Mouse (Mus musculus): Measurements from ENCODE around the gene Vtn. TPM values are rescaled to one million over a fixed set of nuclear protein-coding genes. Genes with fewer than 3 reads are reported as not detected.

The Vtn gene
- 977 and 1,120 TPM in 2 replicates for polyA plus RNA-seq (2015; fragmentation: Nextera tagmentation; extraction: Ambion mirVana)

- Histone ChIP-seq H3K27me3 (ENCODE audit: control insufficient read depth, insufficient read depth, low read depth, low read length) (peaks cover 49% of the 10 kb centered on the region), H3K9ac (ENCODE audit: low read depth, low read length) (peak within 1 kb of the TSS; percentile 50), H3K9me3 (replicated peaks; ENCODE audit: control insufficient read depth, low read length) (no peaks in the 10 kb centered on the region), H3K4me1 (ENCODE audit: control insufficient read depth, low read depth, low read length) (peaks cover 13% of the 10 kb centered on the region), H3K36me3 (ENCODE audit: control insufficient read depth, insufficient read depth) (no peaks in the 10 kb centered on the region), H3K4me3 (ENCODE audit: low read depth, low read length) (peak within 1 kb of the TSS; percentile 56), H3K4me2 (ENCODE audit: low read depth, low read length) (peak within 1 kb of the TSS; percentile 57), H3K27ac (ENCODE audit: low read length) (peak within 1 kb of the TSS; percentile 77)
- peak; percentile 57 for ATAC-seq (ENCODE audit: low read depth)
- 50% methylated on average over 7 of the region's 7 CpGs for WGBS (ENCODE audit: insufficient replicate concordance)
Measured at GRCm38 (mm10) chr11:78499004-78499403, at the start of gene Vtn. Gene Vtn (plus strand): TSS chr11:78499091.

- Histone ChIP-seq H3K27ac (ENCODE audit: low read length) (no peak overlapping the region), H3K9me3 (replicated peaks; ENCODE audit: control insufficient read depth, low read length) (no peaks in the 10 kb centered on the region), H3K36me3 (ENCODE audit: control insufficient read depth, insufficient read depth) (no peaks in the 10 kb centered on the region), H3K4me1 (ENCODE audit: control insufficient read depth, low read depth, low read length) (no peaks in the 10 kb centered on the region), H3K4me3 (ENCODE audit: low read depth, low read length) (no peak overlapping the region), H3K4me2 (ENCODE audit: low read depth, low read length) (no peak overlapping the region), H3K9ac (ENCODE audit: low read depth, low read length) (no peak overlapping the region), H3K27me3 (ENCODE audit: control insufficient read depth, insufficient read depth, low read depth, low read length) (no peaks in the 10 kb centered on the region)
- WGBS (ENCODE audit: insufficient replicate concordance) = 18% methylated on average over 2 of the region's 2 CpGs
- no peak for ATAC-seq (ENCODE audit: low read depth)
Measured at GRCm38 (mm10) chr11:78450337-78450736, 48.6 kb upstream of the Vtn start.

GRCm38 (mm10) chr11:78453675-78454074, 45.2 kb upstream of the Vtn start:
- 15% methylated on average over 4 of the region's 4 CpGs for WGBS (ENCODE audit: insufficient replicate concordance)
- Histone ChIP-seq H3K9me3 (replicated peaks; ENCODE audit: control insufficient read depth, low read length) (no peaks in the 10 kb centered on the region), H3K9ac (ENCODE audit: low read depth, low read length) (no peak overlapping the region), H3K4me1 (ENCODE audit: control insufficient read depth, low read depth, low read length) (no peaks in the 10 kb centered on the region; the same call in 1 of the 2 replicates), H3K27ac (ENCODE audit: low read length) (no peak overlapping the region), H3K4me2 (ENCODE audit: low read depth, low read length) (no peak overlapping the region), H3K4me3 (ENCODE audit: low read depth, low read length) (no peak overlapping the region), H3K36me3 (ENCODE audit: control insufficient read depth, insufficient read depth) (no peaks in the 10 kb centered on the region), H3K27me3 (ENCODE audit: control insufficient read depth, insufficient read depth, low read depth, low read length) (no peaks in the 10 kb centered on the region; the same call in 1 of the 2 replicates)
- no peak for ATAC-seq (ENCODE audit: low read depth)

- WGBS (ENCODE audit: insufficient replicate concordance) = 59% methylated on average over 7 of the region's 7 CpGs
- Histone ChIP-seq H3K36me3 (ENCODE audit: control insufficient read depth, insufficient read depth) (no peaks in the 10 kb centered on the region), H3K4me2 (ENCODE audit: low read depth, low read length) (no peak overlapping the region), H3K9me3 (replicated peaks; ENCODE audit: control insufficient read depth, low read length) (no peaks in the 10 kb centered on the region), H3K27ac (ENCODE audit: low read length) (no peak overlapping the region), H3K27me3 (ENCODE audit: control insufficient read depth, insufficient read depth, low read depth, low read length) (no peaks in the 10 kb centered on the region; the same call in 1 of the 2 replicates), H3K9ac (ENCODE audit: low read depth, low read length) (no peak overlapping the region), H3K4me3 (ENCODE audit: low read depth, low read length) (no peak overlapping the region), H3K4me1 (ENCODE audit: control insufficient read depth, low read depth, low read length) (no peaks in the 10 kb centered on the region; the same call in 1 of the 2 replicates)
- no peak for ATAC-seq (ENCODE audit: low read depth)
Measured at GRCm38 (mm10) chr11:78454276-78454675, 44.6 kb upstream of the Vtn start.

- H3K27ac ChIP-seq (ENCODE audit: low read length) = no peak overlapping the region
- no peaks in the 10 kb centered on the region for H3K36me3 ChIP-seq (ENCODE audit: control insufficient read depth, insufficient read depth)
- no peak for ATAC-seq (ENCODE audit: low read depth)
- H3K27me3 ChIP-seq (ENCODE audit: control insufficient read depth, insufficient read depth, low read depth, low read length) = no peaks in the 10 kb centered on the region; the same call in 1 of the 2 replicates
- H3K4me2 ChIP-seq (ENCODE audit: low read depth, low read length) = no peak overlapping the region
- 29% methylated on average over 5 of the region's 5 CpGs for WGBS (ENCODE audit: insufficient replicate concordance)
- H3K9ac ChIP-seq (ENCODE audit: low read depth, low read length) = no peak overlapping the region
- H3K9me3 ChIP-seq (replicated peaks; ENCODE audit: control insufficient read depth, low read length) = no peaks in the 10 kb centered on the region
- H3K4me3 ChIP-seq (ENCODE audit: low read depth, low read length) = no peak overlapping the region
- no peaks in the 10 kb centered on the region; the same call in 1 of the 2 replicates for H3K4me1 ChIP-seq (ENCODE audit: control insufficient read depth, low read depth, low read length)
Measured at GRCm38 (mm10) chr11:78455308-78455707, 43.6 kb upstream of the Vtn start.

- H3K4me2 ChIP-seq (ENCODE audit: low read depth, low read length) = no peak overlapping the region
- no peak overlapping the region for H3K4me3 ChIP-seq (ENCODE audit: low read depth, low read length)
- no peaks in the 10 kb centered on the region for H3K36me3 ChIP-seq (ENCODE audit: control insufficient read depth, insufficient read depth)
- H3K27ac ChIP-seq (ENCODE audit: low read length) = no peak overlapping the region
- peaks cover 4% of the 10 kb centered on the region for H3K4me1 ChIP-seq (ENCODE audit: control insufficient read depth, low read depth, low read length)
- H3K27me3 ChIP-seq (ENCODE audit: control insufficient read depth, insufficient read depth, low read depth, low read length) = no peaks in the 10 kb centered on the region; the same call in 1 of the 2 replicates
- H3K9ac ChIP-seq (ENCODE audit: low read depth, low read length) = no peak overlapping the region
- WGBS (ENCODE audit: insufficient replicate concordance) = 62% methylated on average over 17 of the region's 17 CpGs
- ATAC-seq (ENCODE audit: low read depth) = no peak
- H3K9me3 ChIP-seq (replicated peaks; ENCODE audit: control insufficient read depth, low read length) = peaks cover 4% of the 10 kb centered on the region; the same call in 1 of the 2 replicates
Measured at GRCm38 (mm10) chr11:78458740-78459139, 40.2 kb upstream of the Vtn start.

- H3K4me2 ChIP-seq (ENCODE audit: low read depth, low read length) = no peak overlapping the region
- H3K4me1 ChIP-seq (ENCODE audit: control insufficient read depth, low read depth, low read length) = peaks cover 24% of the 10 kb centered on the region
- peaks cover 4% of the 10 kb centered on the region; the same call in 1 of the 2 replicates for H3K9me3 ChIP-seq (replicated peaks; ENCODE audit: control insufficient read depth, low read length)
- no peak overlapping the region for H3K27ac ChIP-seq (ENCODE audit: low read length)
- ATAC-seq (ENCODE audit: low read depth) = no peak
- no peaks in the 10 kb centered on the region for H3K27me3 ChIP-seq (ENCODE audit: control insufficient read depth, insufficient read depth, low read depth, low read length)
- no peaks in the 10 kb centered on the region for H3K36me3 ChIP-seq (ENCODE audit: control insufficient read depth, insufficient read depth)
- WGBS (ENCODE audit: insufficient replicate concordance) = 60% methylated on average over 1 of the region's 1 CpGs
- H3K9ac ChIP-seq (ENCODE audit: low read depth, low read length) = no peak overlapping the region
- H3K4me3 ChIP-seq (ENCODE audit: low read depth, low read length) = no peak overlapping the region
Measured at GRCm38 (mm10) chr11:78461894-78462293, 37.0 kb upstream of the Vtn start.

- H3K4me3 ChIP-seq (ENCODE audit: low read depth, low read length) = no peak overlapping the region
- no peak for ATAC-seq (ENCODE audit: low read depth)
- no peaks in the 10 kb centered on the region for H3K36me3 ChIP-seq (ENCODE audit: control insufficient read depth, insufficient read depth)
- peaks cover 4% of the 10 kb centered on the region; the same call in 1 of the 2 replicates for H3K9me3 ChIP-seq (replicated peaks; ENCODE audit: control insufficient read depth, low read length)
- whole genome bisulfite sequencing (ENCODE audit: insufficient replicate concordance) = 59% methylated on average over 5 of the region's 5 CpGs
- H3K4me2 ChIP-seq (ENCODE audit: low read depth, low read length) = no peak overlapping the region
- no peak overlapping the region for H3K27ac ChIP-seq (ENCODE audit: low read length)
- H3K4me1 ChIP-seq (ENCODE audit: control insufficient read depth, low read depth, low read length) = peaks cover 24% of the 10 kb centered on the region
- no peak overlapping the region for H3K9ac ChIP-seq (ENCODE audit: low read depth, low read length)
- H3K27me3 ChIP-seq (ENCODE audit: control insufficient read depth, insufficient read depth, low read depth, low read length) = no peaks in the 10 kb centered on the region
Measured at GRCm38 (mm10) chr11:78462669-78463068, 36.2 kb upstream of the Vtn start.

GRCm38 (mm10) chr11:78463286-78464036, 35.4 kb upstream of the Vtn start:
- no peak overlapping the region for H3K4me3 ChIP-seq (ENCODE audit: low read depth, low read length)
- 45% methylated on average over 13 of the region's 13 CpGs for WGBS (ENCODE audit: insufficient replicate concordance)
- ATAC-seq (ENCODE audit: low read depth) = no peak
- no peak overlapping the region for H3K4me2 ChIP-seq (ENCODE audit: low read depth, low read length)
- H3K4me1 ChIP-seq (ENCODE audit: control insufficient read depth, low read depth, low read length) = peaks cover 24% of the 10 kb centered on the region
- no peaks in the 10 kb centered on the region for H3K36me3 ChIP-seq (ENCODE audit: control insufficient read depth, insufficient read depth)
- H3K9ac ChIP-seq (ENCODE audit: low read depth, low read length) = no peak overlapping the region
- peaks cover 4% of the 10 kb centered on the region; the same call in 1 of the 2 replicates for H3K9me3 ChIP-seq (replicated peaks; ENCODE audit: control insufficient read depth, low read length)
- no peaks in the 10 kb centered on the region for H3K27me3 ChIP-seq (ENCODE audit: control insufficient read depth, insufficient read depth, low read depth, low read length)
- no peak overlapping the region for H3K27ac ChIP-seq (ENCODE audit: low read length)
